Mouse (Mus musculus) megakaryocyte-erythroid progenitor cell, adult 5 weeks (primary cell): ENCODE data around the gene Rnase4. TPM values are rescaled to one million over a fixed set of nuclear protein-coding genes. Genes with fewer than 3 reads are reported as not detected.

Experiments used
- polyA plus RNA-seq: library from polyadenylated mRNA; stranded (reverse); fragments of >175 nt; gene quantifications from 2 replicates; pipeline ENCODE4 v1.2.3, GENCODE M21; 2012

Gene Rnase4
- polyA plus RNA-seq = 0.25 and 0.35 TPM in 2 replicates

GRCm38 (mm10) chr14:51090921-51091900 is at the start of gene Rnase4, which contains the start of gene Ang:
Rnase4 (plus strand) TSS chr14:51091077.
Ang (plus strand) TSS chr14:51091150.

GRCm38 (mm10) chr14:51041769-51042168 is 49.1 kb upstream of the Rnase4 start, which contains the start of gene Rnase9:
Rnase9 (minus strand) TSS chr14:51041869.

DNA sequence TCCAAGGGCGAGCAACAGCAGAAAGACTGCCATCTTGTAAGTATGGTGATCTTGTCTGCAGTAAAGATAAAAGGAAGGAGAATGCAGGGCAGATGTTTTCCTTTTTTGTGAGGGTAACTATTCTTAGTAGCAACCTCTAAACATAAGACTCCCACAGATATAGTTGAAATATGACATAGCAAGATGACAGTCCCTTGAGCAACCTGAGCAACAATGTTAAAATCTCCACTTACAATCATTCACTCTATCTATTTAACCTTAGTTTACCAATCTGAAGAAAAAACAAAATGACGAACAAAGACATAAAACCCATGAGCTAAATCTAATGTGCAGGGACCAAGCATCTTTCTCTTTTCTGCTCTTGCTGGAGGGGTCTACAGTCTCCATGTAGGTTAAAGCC is 40.8 kb upstream of the Rnase4 start, which contains the start of gene Rnase11:
Gene Rnase11 (minus strand): TSS at position 101 of the 400 bp plus-strand sequence.

GRCm38 (mm10) chr14:51057401-51057831 is 33.5 kb upstream of the Rnase4 start, which contains the start of gene Rnase12:
Rnase12 (minus strand) TSS chr14:51057661.

DNA sequence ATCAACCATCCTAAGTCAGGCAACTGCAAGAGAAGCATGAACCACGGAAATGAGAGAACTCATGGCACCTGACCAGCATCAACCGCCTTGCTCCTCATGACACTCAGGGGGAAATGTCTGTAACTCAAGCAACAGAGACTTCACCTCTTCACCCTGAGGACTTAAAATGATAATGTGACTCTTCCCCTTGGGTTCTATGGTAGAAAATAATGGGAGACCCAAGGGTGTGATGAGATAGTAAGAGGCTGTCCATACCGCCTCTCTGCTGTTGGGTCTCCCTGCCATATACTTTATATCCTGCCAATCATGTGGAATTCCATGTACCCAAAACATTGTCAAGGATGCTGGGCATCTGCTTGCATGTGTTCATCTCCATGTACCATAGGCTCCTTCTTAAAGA is 16.5 kb upstream of the Rnase4 start, which contains the start of gene Olfr750:
Gene Olfr750 (minus strand): TSS at position 101 of the 400 bp plus-strand sequence.

GRCm38 (mm10) chr14:51113916-51114560 is 23.2 kb downstream of the Rnase4 start, which contains the start of gene Eddm3b:
Eddm3b (plus strand) TSS chr14:51114426.

DNA sequence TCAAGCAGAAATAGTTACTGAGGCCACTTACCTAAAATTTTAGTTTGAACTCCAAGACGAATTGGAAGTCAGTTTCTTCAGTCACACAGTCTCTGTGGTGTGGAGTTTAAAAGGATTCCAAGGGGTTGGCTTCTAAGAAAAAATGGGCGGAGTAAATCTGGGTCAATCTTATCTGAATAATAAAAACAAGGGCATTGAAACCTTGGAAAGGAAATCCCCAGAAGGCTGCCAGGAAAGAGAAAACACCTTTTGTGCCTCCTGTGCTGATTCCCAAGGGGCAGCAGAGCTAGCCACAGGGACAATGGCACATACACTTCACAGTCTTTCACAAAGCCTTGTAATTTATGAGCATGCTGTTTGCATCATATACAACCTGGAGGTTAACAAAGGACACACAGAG is 55.8 kb downstream of the Rnase4 start, which contains the start of gene Rnase1:
Gene Rnase1 (minus strand): TSS at position 101 of the 400 bp plus-strand sequence.

Other genes starting within 250 kb of the Rnase4 start
- 4.2 and 6.3 TPM in 2 replicates for gene Tep1, start 220.5 kb upstream of the Rnase4 start, polyA plus RNA-seq
- gene Klhl33, start 193.6 kb upstream of the Rnase4 start, polyA plus RNA-seq = 0.05 and 0.17 TPM in 2 replicates
- 62.9 and 65.3 TPM in 2 replicates for gene Osgep, start 166.2 kb upstream of the Rnase4 start, polyA plus RNA-seq
- 152 and 183 TPM in 2 replicates for gene Apex1, start 166.1 kb upstream of the Rnase4 start, polyA plus RNA-seq
- gene Pip4p1, start 160.2 kb upstream of the Rnase4 start, polyA plus RNA-seq = 97.7 and 140 TPM in 2 replicates
- gene Pnp, start 160.0 kb upstream of the Rnase4 start, polyA plus RNA-seq = 4.1 and 6.2 TPM in 2 replicates
- 3.0 and 6.9 TPM in 2 replicates for gene Gm49342, start 146.6 kb upstream of the Rnase4 start, polyA plus RNA-seq
- gene Pnp2, start 135.1 kb upstream of the Rnase4 start, polyA plus RNA-seq = 0.09 and 0.71 TPM in 2 replicates
- 0.11 TPM in 1 of 2 replicates, not detected in the other for gene Rnase10, start 83.3 kb upstream of the Rnase4 start, polyA plus RNA-seq
- not detected in 2 replicates for gene Rnase9, start 49.2 kb upstream of the Rnase4 start, polyA plus RNA-seq
- not detected in 2 replicates for gene Rnase11, start 40.9 kb upstream of the Rnase4 start, polyA plus RNA-seq
- gene Rnase12, start 33.4 kb upstream of the Rnase4 start, polyA plus RNA-seq = 0.18 TPM in 1 of 2 replicates, not detected in the other
- gene Olfr750, start 16.6 kb upstream of the Rnase4 start, polyA plus RNA-seq = not detected in 2 replicates
- gene Ang, start 73 bp downstream of the Rnase4 start, polyA plus RNA-seq = 0.15 TPM in 1 of 2 replicates, not detected in the other
- not detected in 2 replicates for gene Eddm3b, start 23.3 kb downstream of the Rnase4 start, polyA plus RNA-seq
- gene Rnase6, start 32.8 kb downstream of the Rnase4 start, polyA plus RNA-seq = 1.7 TPM in 2 replicates
- gene Rnase1, start 55.7 kb downstream of the Rnase4 start, polyA plus RNA-seq = not detected in 2 replicates
- not detected in 2 replicates for gene Rnase2b, start 71.2 kb downstream of the Rnase4 start, polyA plus RNA-seq
- not detected in 2 replicates for gene Ang2, start 108.1 kb downstream of the Rnase4 start, polyA plus RNA-seq
- not detected in 2 replicates for gene Ear14, start 112.3 kb downstream of the Rnase4 start, polyA plus RNA-seq
- gene Rnase2a, start 165.0 kb downstream of the Rnase4 start, polyA plus RNA-seq = not detected in 2 replicates